Comparison of ENCODE assay signal across 21 mouse cellular contexts in the genomic region with DNA sequence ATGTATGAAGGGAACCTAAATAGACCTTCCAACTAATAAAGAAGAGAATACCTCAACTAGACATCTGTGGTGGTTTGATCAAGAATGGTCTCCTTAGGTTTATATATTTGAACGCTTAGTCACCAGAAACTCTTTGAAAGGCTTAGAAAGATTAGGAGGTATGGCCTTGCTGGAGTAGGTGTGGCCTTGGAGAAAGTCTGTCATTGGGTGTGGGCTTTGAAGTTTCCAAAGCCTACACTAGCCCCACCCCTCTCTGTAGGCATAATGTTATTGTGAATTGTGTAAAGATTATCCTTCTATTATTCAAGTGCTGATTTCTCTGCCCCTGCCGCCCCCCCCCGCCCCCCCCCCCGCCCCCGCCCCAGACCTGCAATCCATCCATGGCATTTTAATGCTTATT. TPM values are rescaled to one million over a fixed set of nuclear protein-coding genes. Genes with fewer than 3 reads are reported as not detected.
"Had no signal": no experiment of that assay in that cellular context is flagged by ENCODE, and none has a peak within 500 bp of the region (broad histone marks: within the 10 kb centered on the region; RNA-seq: fewer than 3 reads in every experiment).

No protein-coding gene starts in this region.

- H3K4me1 ChIP-seq: midbrain, embryonic 10.5 days; midbrain, embryonic 12.5 days; neural tube, embryonic 13.5 days; neural tube, embryonic 15.5 days had no signal

- H3K9ac ChIP-seq: liver, embryonic 14.5 days; lung, embryonic 14.5 days; midbrain, embryonic 12.5 days; neural tube, embryonic 13.5 days; neural tube, embryonic 15.5 days had no signal

- H3K4me2 ChIP-seq: lung, embryonic 14.5 days; midbrain, embryonic 12.5 days; neural tube, embryonic 13.5 days; neural tube, embryonic 15.5 days had no signal

- DNase-seq: lung, adult 18-20 months; lung, embryonic 14.5 days; lung, postnatal 10 days; lung, postnatal 4 days; midbrain, embryonic 14.5 days; retina, postnatal 1 day; right cerebral cortex, postnatal 25 days; right cerebral cortex, postnatal 4 days; spleen, adult 18-20 months; thymus, adult 18-20 months; thymus, postnatal 14 days; thymus, postnatal 36 days had no signal

- H3K27me3 ChIP-seq: midbrain, embryonic 12.5 days; neural tube, embryonic 13.5 days; neural tube, embryonic 15.5 days had no signal

- H3K27ac ChIP-seq: liver, embryonic 14.5 days; midbrain, embryonic 10.5 days; midbrain, embryonic 12.5 days; neural tube, embryonic 13.5 days; neural tube, embryonic 15.5 days had no signal

- H3K36me3 ChIP-seq: midbrain, embryonic 10.5 days; midbrain, embryonic 12.5 days; neural tube, embryonic 13.5 days; neural tube, embryonic 15.5 days had no signal

- H3K9me3 ChIP-seq: midbrain, embryonic 10.5 days; midbrain, embryonic 12.5 days; neural tube, embryonic 13.5 days; neural tube, embryonic 15.5 days had no signal

- ATAC-seq: midbrain, embryonic 16.5 days had no signal

- H3K4me3 ChIP-seq: midbrain, embryonic 10.5 days; midbrain, embryonic 12.5 days; myocyte; neural tube, embryonic 13.5 days; neural tube, embryonic 15.5 days had no signal

RNA-seq across cellular contexts. Expression of a gene that starts 59.6 kb away (rescaled TPM):
- total RNA-seq: megakaryocyte-erythroid progenitor cell, adult 5-6 weeks had no signal
- polyA plus RNA-seq: midbrain, embryonic 12.5 days; small intestine, adult 2 months had no signal
